Mouse (Mus musculus) myocyte (in vitro differentiated cells): ENCODE measurements around the gene Mrpl33.

Experiments
- E2F4 ChIP-seq: IDR thresholded peaks from one replicate; pipeline ENCODE4 v1.6.1; 2011; ENCODE audit warnings: mild to moderate bottlenecking, control low read depth, moderate library complexity; ENCODE audit not compliant: insufficient read depth
- MAX ChIP-seq: IDR thresholded peaks from one replicate; pipeline ENCODE4 v1.6.1; 2011; ENCODE audit warnings: low read depth, mild to moderate bottlenecking, control low read depth
- MYOD1 ChIP-seq, 3 experiments: IDR thresholded peaks; one replicate each; pipeline ENCODE4 v1.6.1; 2011; ENCODE audit warnings: control low read depth in 2 of 3, low read depth in 2 of 3, mild to moderate bottlenecking in 2 of 3, moderate library complexity in 1 of 3; ENCODE audit not compliant: insufficient read length in 2 of 3, control insufficient read depth in 1 of 3
- MYOG ChIP-seq, 3 experiments: IDR thresholded peaks; one replicate each; pipeline ENCODE4 v1.6.1; 2011; ENCODE audit warnings: control low read depth in 2 of 3, low read depth in 2 of 3, mild to moderate bottlenecking in 2 of 3; ENCODE audit not compliant: insufficient read length in 2 of 3, control insufficient read depth in 1 of 3, insufficient read depth in 1 of 3
- POLR2A ChIP-seq: IDR thresholded peaks from one replicate; pipeline ENCODE4 v1.6.1; 2011; ENCODE audit warnings: low read depth, mild to moderate bottlenecking, control low read depth, moderate library complexity; ENCODE audit not compliant: insufficient read length
- POLR2AphosphoS2 ChIP-seq: IDR thresholded peaks from one replicate; pipeline ENCODE4 v1.6.1; 2011; ENCODE audit warnings: low read depth, control low read depth; ENCODE audit not compliant: insufficient read length
- SRF ChIP-seq: IDR thresholded peaks from one replicate; pipeline ENCODE4 v1.6.1; 2011; ENCODE audit warnings: low read depth; ENCODE audit not compliant: control insufficient read depth, insufficient read length
- TCF12 ChIP-seq: IDR thresholded peaks from one replicate; pipeline ENCODE4 v1.6.1; 2011; ENCODE audit warnings: mild to moderate bottlenecking, control low read depth; ENCODE audit not compliant: poor library complexity, insufficient read depth, severe bottlenecking
- TCF3 ChIP-seq: IDR thresholded peaks from one replicate; pipeline ENCODE4 v1.6.1; 2011; ENCODE audit warnings: low read depth, control low read depth; ENCODE audit not compliant: insufficient read length
- USF1 ChIP-seq: IDR thresholded peaks from one replicate; pipeline ENCODE4 v1.6.1; 2011; ENCODE audit warnings: low read depth, mild to moderate bottlenecking, control low read depth, moderate library complexity

DNA sequence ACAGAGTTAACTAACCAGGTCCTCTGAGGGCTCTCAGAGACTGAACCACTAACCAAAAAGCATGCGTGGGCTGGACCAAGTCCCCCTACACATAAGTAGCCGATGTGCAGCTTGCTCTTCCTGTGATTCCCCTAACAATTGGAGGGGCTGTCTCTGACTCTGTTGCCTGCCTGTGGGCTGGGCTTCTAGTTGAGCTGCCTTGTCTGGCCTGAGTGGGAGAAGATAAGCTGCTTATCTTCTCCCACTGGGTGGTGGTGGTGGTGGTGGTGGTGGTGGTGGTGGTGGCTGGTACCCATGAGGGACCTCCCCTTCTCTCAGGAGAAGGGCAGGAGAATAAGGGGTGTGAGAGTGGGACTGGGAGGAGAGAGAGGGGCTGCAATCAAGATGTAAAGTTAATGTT lies 89.3 kb downstream of the Mrpl33 start:
- TF ChIP-seq POLR2A (no peak), MAX (no peak), POLR2AphosphoS2 (no peak), MYOG (IDR thresholded peaks at IDR 0.05; ENCODE audit: control insufficient read depth in 1 of 3, insufficient read depth in 1 of 3, insufficient read length in 2 of 3, low read depth in 2 of 3) (no peak), USF1 (no peak), E2F4 (no peak), MYOD1 (IDR thresholded peaks at IDR 0.05; ENCODE audit: control insufficient read depth in 1 of 3, insufficient read length in 2 of 3, low read depth in 2 of 3) (no peak), SRF (no peak), TCF3 (no peak), TCF12 (no peak)
